In genomic region chr13:29232681-29233080, GRCm38 (mm10) we compare ENCODE assay signal across 11 mouse cellular contexts.
DNase-seq lines count a peak whose midpoint lies in the region; ATAC-seq lines count a peak whose summit lies in the region.
"Had no signal": no experiment of that assay in that cellular context is flagged by ENCODE, and none has a peak within 500 bp of the region (broad histone marks: within the 10 kb centered on the region; RNA-seq: fewer than 3 reads in every experiment).

No protein-coding gene starts in this region.

- no peak overlapping the region for H3K9ac ChIP-seq in kidney, embryonic 16.5 days (replicated peaks; ENCODE audit: low read length)
- H3K9ac ChIP-seq: heart, embryonic 13.5 days; liver, embryonic 14.5 days had no signal

- peaks cover 3% of the 10 kb centered on the region; the same call in 1 of the 2 replicates for H3K9me3 ChIP-seq in kidney, embryonic 16.5 days (ENCODE audit: low read length)

- H3K36me3 ChIP-seq in kidney, embryonic 16.5 days (ENCODE audit: insufficient read depth, low read length): 0 out of 2 replicates have a peak, but pooled peaks cover 2% of the 10 kb centered on the region
- H3K36me3 ChIP-seq: heart, embryonic 13.5 days had no signal

- WGBS in kidney, embryonic 16.5 days: 34% methylated on average over 4 of the region's 4 CpGs

- H3K4me3 ChIP-seq in kidney, embryonic 16.5 days (ENCODE audit: low read length): no peak overlapping the region
- H3K4me3 ChIP-seq: heart, embryonic 13.5 days had no signal

- no peaks in the 10 kb centered on the region for H3K27me3 ChIP-seq in kidney, embryonic 16.5 days (ENCODE audit: insufficient read depth, low read length)
- H3K27me3 ChIP-seq: heart, embryonic 13.5 days had no signal

- peak; percentile 23 for DNase-seq in kidney, adult 11 months
- peak; percentile 41 for DNase-seq in thymus, postnatal 14 days
- no peak for DNase-seq in thymus, postnatal 36 days
- DNase-seq in thymus, postnatal 4 days: peak; percentile 27
- DNase-seq: cerebellum, adult 2 months had no signal

- H3K4me2 ChIP-seq in kidney, embryonic 16.5 days (replicated peaks; ENCODE audit: low read depth, low read length): no peak overlapping the region
- H3K4me2 ChIP-seq: heart, embryonic 13.5 days had no signal

- H3K4me1 ChIP-seq in kidney, embryonic 16.5 days (ENCODE audit: insufficient read depth, low read length): no peaks in the 10 kb centered on the region; the same call in 1 of the 2 replicates
- H3K4me1 ChIP-seq: heart, embryonic 13.5 days had no signal

- ATAC-seq in kidney, embryonic 16.5 days (ENCODE audit: low FRiP score, low TSS enrichment): no peak
- ATAC-seq in granulocyte monocyte progenitor cell, adult 5-6 weeks (replicated peaks; ENCODE audit: poor library complexity, severe bottlenecking): peak; percentile 52; the same call in 1 of the 2 replicates
- no peak for ATAC-seq in megakaryocyte, adult 5-6 weeks (ENCODE audit: poor library complexity, severe bottlenecking)
- ATAC-seq in frontal cortex, adult (ENCODE audit: low TSS enrichment): no peak

- no peak overlapping the region for H3K27ac ChIP-seq in kidney, embryonic 16.5 days (ENCODE audit: low read length)
- H3K27ac ChIP-seq: heart, embryonic 13.5 days; liver, embryonic 14.5 days had no signal

Comparison
In these comparisons a context has a peak if more than half of its experiments do, and no peak if none do; other contexts are left out.
1. DNase-seq: peak in kidney, adult 11 months (single experiment), thymus, postnatal 14 days (single experiment) and thymus, postnatal 4 days (single experiment); none in thymus, postnatal 36 days (0 of 2).